ENCODE assay signal across 7 mouse cellular contexts in genomic region chr10:121498481-121498904, GRCm38 (mm10). TPM values are rescaled to one million over a fixed set of nuclear protein-coding genes. Genes with fewer than 3 reads are reported as not detected.
DNase-seq lines count a peak whose midpoint lies in the region; ATAC-seq and TF ChIP-seq lines count a peak whose summit lies in the region.

No protein-coding gene starts in this region.

- H3K9me3 ChIP-seq in embryonic facial prominence, embryonic 11.5 days (replicated peaks; ENCODE audit: control insufficient read depth, low read length) = no peaks in the 10 kb centered on the region
- H3K9me3 ChIP-seq in intestine, postnatal 0 days (ENCODE audit: control insufficient read depth) = no peaks in the 10 kb centered on the region

- H3K4me1 ChIP-seq in embryonic facial prominence, embryonic 11.5 days (ENCODE audit: control insufficient read depth, insufficient read depth, low read length) = no peaks in the 10 kb centered on the region; the same call in 1 of the 2 replicates
- H3K4me1 ChIP-seq in intestine, postnatal 0 days (replicated peaks; ENCODE audit: control insufficient read depth, insufficient read depth, low read length) = 0 out of 2 replicates have a peak, but pooled peaks cover 9% of the 10 kb centered on the region
- H3K4me1 ChIP-seq in lung, adult 2 months (ENCODE audit: control insufficient read depth, insufficient read depth, low read length) = peaks cover 15% of the 10 kb centered on the region

- ATAC-seq in embryonic facial prominence, embryonic 11.5 days (replicated peaks; ENCODE audit: insufficient number of reproducible peaks, low FRiP score, low TSS enrichment, low read depth) = no peak
- peak; percentile 73 for ATAC-seq in intestine, postnatal 0 days

- H3K9ac ChIP-seq in embryonic facial prominence, embryonic 11.5 days (replicated peaks; ENCODE audit: low read length) = no peak overlapping the region
- H3K9ac ChIP-seq in intestine, postnatal 0 days (ENCODE audit: low read depth, low read length) = no peak overlapping the region

- H3K36me3 ChIP-seq in embryonic facial prominence, embryonic 11.5 days (replicated peaks; ENCODE audit: control insufficient read depth, insufficient read depth, low read depth, low read length) = no peaks in the 10 kb centered on the region
- H3K36me3 ChIP-seq in intestine, postnatal 0 days (ENCODE audit: control insufficient read depth, insufficient read depth) = no peaks in the 10 kb centered on the region

- H3K27ac ChIP-seq in embryonic facial prominence, embryonic 11.5 days (replicated peaks; ENCODE audit: low read depth, low read length) = peak overlapping the region; percentile 63
- H3K27ac ChIP-seq in intestine, postnatal 0 days (ENCODE audit: low read depth, low read length) = peak overlapping the region; percentile 67

- H3K27me3 ChIP-seq in embryonic facial prominence, embryonic 11.5 days (ENCODE audit: control insufficient read depth, insufficient read depth, low read length) = no peaks in the 10 kb centered on the region
- H3K27me3 ChIP-seq in intestine, postnatal 0 days (replicated peaks; ENCODE audit: control insufficient read depth, insufficient read depth, low read length) = no peaks in the 10 kb centered on the region

- peak overlapping the region; percentile 16 for H3K4me2 ChIP-seq in embryonic facial prominence, embryonic 11.5 days (ENCODE audit: low read depth, low read length)
- H3K4me2 ChIP-seq in intestine, postnatal 0 days (replicated peaks; ENCODE audit: low read depth) = 0 out of 2 replicates have a peak overlapping the region, but pooled peaks have one; percentile 32

- no peak for TF ChIP-seq CTCF in intestine, postnatal 0 days (IDR thresholded peaks at IDR 0.05; ENCODE audit: low read depth)
- TF ChIP-seq CTCF in lung, adult 2 months (IDR thresholded peaks at IDR 0.05; ENCODE audit: insufficient read depth, low read length) = no peak

- WGBS in embryonic facial prominence, embryonic 11.5 days = 63% methylated on average over 8 of the region's 8 CpGs
- 31% methylated on average over 8 of the region's 8 CpGs for WGBS in intestine, postnatal 0 days
- WGBS in lung, adult 2 months = 21% methylated on average over 8 of the region's 8 CpGs

- no peak overlapping the region for H3K4me3 ChIP-seq in embryonic facial prominence, embryonic 11.5 days (ENCODE audit: low read depth, low read length)
- no peak overlapping the region for H3K4me3 ChIP-seq in intestine, postnatal 0 days (ENCODE audit: low read depth, low read length)
- H3K4me3 ChIP-seq in lung, adult 2 months (replicated peaks; ENCODE audit: extremely low read depth, low read depth, low read length) = peak overlapping the region; percentile 12

- no peak; the same call in 1 of the 2 replicates for TF ChIP-seq POLR2A in lung, adult 2 months (IDR thresholded peaks at IDR 0.05; ENCODE audit: borderline replicate concordance, extremely low read depth, low read depth, low read length)

- peak; percentile 72 for DNase-seq in R1 (ENCODE audit: low read depth, low spot score)
- no peak for DNase-seq in embryonic facial prominence, embryonic 11.5 days (ENCODE audit: low spot score)
- DNase-seq in lung, adult 2 months = peak; percentile 65
- no peak for DNase-seq in cerebellum, adult 9-11 months
- no peak for DNase-seq in thymus, postnatal 36 days
- no peak for DNase-seq in thymus, postnatal 4 days

RNA-seq across cellular contexts. Expression of gene Rassf3, which starts 22.3 kb away (rescaled TPM):
- polyA plus RNA-seq in embryonic facial prominence, embryonic 11.5 days (2014; fragmentation: Nextera tagmentation; extraction: Ambion mirVana) = 20.6 and 21.4 TPM in 2 replicates
- polyA plus RNA-seq in intestine, postnatal 0 days (2015; fragmentation: Nextera tagmentation; extraction: Ambion mirVana) = 16.7 and 18.1 TPM in 2 replicates
- 66.7 and 97.0 TPM in 2 replicates for polyA plus RNA-seq in lung, adult 2 months (2012; rRNA removed)

Comparison
In these comparisons a context has a peak if more than half of its experiments do, and no peak if none do; other contexts are left out.
1. DNase-seq: peak in R1 (single experiment) and lung, adult 2 months (single experiment); none in embryonic facial prominence, embryonic 11.5 days (single experiment), cerebellum, adult 9-11 months (single experiment), thymus, postnatal 36 days (0 of 2) and thymus, postnatal 4 days (single experiment).